Mouse (Mus musculus): ENCODE measurements around the gene Gnpat. TPM values are rescaled to one million over a fixed set of nuclear protein-coding genes. Genes with fewer than 3 reads are reported as not detected.

Gene Gnpat
- polyA plus RNA-seq (2016; fragmentation: Nextera tagmentation; extraction: Ambion mirVana) = 133 and 142 TPM in 2 replicates

DNA sequence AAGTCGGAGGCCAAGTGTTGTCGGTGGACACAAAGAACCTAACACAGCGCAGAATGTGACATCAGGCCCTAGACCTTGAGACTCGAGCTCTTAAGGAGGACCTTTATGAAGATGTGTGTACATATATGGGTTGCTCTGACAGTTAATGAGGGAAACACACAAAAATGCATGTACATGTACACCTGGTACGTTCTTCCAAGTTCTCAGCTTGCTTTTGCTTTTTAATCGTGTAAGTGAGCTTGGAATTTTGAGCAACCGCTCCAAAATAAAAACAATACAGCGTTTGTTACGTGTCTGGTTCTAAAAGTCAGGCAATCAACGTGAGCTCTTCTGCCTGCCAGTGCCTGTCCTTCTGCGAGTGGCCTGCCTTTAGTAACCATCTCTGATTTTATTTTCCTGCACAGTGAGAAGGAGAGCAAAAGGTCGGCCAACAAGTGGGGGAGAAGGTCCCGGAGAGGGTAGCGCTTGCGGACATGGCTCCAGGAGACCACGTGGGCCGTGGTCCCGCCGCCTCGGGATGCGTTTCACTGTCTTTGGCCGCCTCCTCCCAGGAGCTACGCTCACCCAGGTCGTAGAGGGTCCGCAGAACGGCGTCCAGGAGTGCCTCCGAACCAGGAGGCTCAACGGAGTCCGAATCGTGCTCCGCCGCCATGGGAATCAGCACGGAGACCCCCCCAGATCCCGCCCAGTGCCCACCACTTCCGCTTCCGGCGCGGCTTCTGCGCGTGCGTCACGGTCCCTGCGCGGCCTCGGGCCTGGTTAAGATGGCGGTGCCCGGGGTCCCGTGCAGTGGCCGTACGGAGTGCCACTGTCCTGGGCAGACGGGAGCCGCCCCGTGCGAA, at the start of gene Gnpat, which contains the start of gene 2810004N23Rik:
Gene Gnpat, plus strand, starts transcription at position 713 of the 842 bp plus-strand sequence.
Gene 2810004N23Rik, minus strand, starts transcription at position 800 of the 842 bp plus-strand sequence.
- Histone ChIP-seq H3K36me3 (peaks cover 60% of the 10 kb centered on the region), H3K27me3 (ENCODE audit: low read depth, poor library complexity, severe bottlenecking) (no peaks in the 10 kb centered on the region), H3K9me3 (replicated peaks) (no peaks in the 10 kb centered on the region), H3K27ac (peak within 1 kb of the TSS; percentile 99), H3K4me1 (peaks cover 12% of the 10 kb centered on the region), H3K4me3 (peak within 1 kb of the TSS; percentile 97)
- DNase-seq (ENCODE audit: low spot score) = peak; percentile 100
- 2% methylated on average over 55 of the region's 55 CpGs for WGBS

- Histone ChIP-seq H3K4me3 (no peak overlapping the region), H3K27me3 (ENCODE audit: low read depth, poor library complexity, severe bottlenecking) (no peaks in the 10 kb centered on the region), H3K36me3 (no peaks in the 10 kb centered on the region), H3K27ac (no peak overlapping the region), H3K4me1 (no peaks in the 10 kb centered on the region), H3K9me3 (replicated peaks) (no peaks in the 10 kb centered on the region; the same call in 1 of the 2 replicates)
- 91% methylated on average over 4 of the region's 4 CpGs for WGBS
- DNase-seq (ENCODE audit: low spot score) = no peak
Measured at GRCm38 (mm10) chr8:124813326-124813725, 49.5 kb upstream of the Gnpat start.

DNA sequence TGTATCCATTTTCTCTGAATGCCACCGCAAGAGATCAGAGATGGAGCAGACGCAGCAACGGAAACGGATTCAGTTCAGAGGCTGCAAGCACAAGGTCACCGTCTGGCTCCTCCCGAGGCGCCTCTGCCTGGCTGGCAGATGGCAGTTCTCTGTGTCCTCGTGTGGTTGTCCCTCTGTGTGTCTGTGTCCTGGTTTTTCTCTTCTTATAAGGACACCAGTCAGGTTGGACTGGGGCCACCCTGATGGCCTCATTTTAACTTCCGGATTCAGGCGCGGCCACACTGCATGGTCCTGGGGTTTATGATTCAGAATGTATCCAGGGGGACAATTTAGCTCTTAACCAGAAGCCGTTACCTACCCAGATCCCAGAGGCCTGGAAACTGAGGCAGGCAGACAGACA, 47.0 kb upstream of the Gnpat start:
- Histone ChIP-seq H3K27ac (no peak overlapping the region), H3K4me1 (no peaks in the 10 kb centered on the region), H3K36me3 (no peaks in the 10 kb centered on the region), H3K4me3 (no peak overlapping the region), H3K27me3 (ENCODE audit: low read depth, poor library complexity, severe bottlenecking) (no peaks in the 10 kb centered on the region), H3K9me3 (replicated peaks) (no peaks in the 10 kb centered on the region; the same call in 1 of the 2 replicates)
- 92% methylated on average over 12 of the region's 12 CpGs for WGBS
- no peak for DNase-seq (ENCODE audit: low spot score)

GRCm38 (mm10) chr8:124816866-124817265, 46.0 kb upstream of the Gnpat start:
- Histone ChIP-seq H3K9me3 (replicated peaks) (no peaks in the 10 kb centered on the region; the same call in 1 of the 2 replicates), H3K36me3 (no peaks in the 10 kb centered on the region), H3K27ac (no peak overlapping the region), H3K4me1 (no peaks in the 10 kb centered on the region), H3K4me3 (no peak overlapping the region), H3K27me3 (ENCODE audit: low read depth, poor library complexity, severe bottlenecking) (no peaks in the 10 kb centered on the region)
- DNase-seq (ENCODE audit: low spot score) = no peak
- 91% methylated on average over 11 of the region's 11 CpGs for WGBS

- Histone ChIP-seq H3K27ac (no peak overlapping the region), H3K4me1 (no peaks in the 10 kb centered on the region), H3K36me3 (no peaks in the 10 kb centered on the region), H3K4me3 (no peak overlapping the region), H3K27me3 (ENCODE audit: low read depth, poor library complexity, severe bottlenecking) (no peaks in the 10 kb centered on the region), H3K9me3 (replicated peaks) (no peaks in the 10 kb centered on the region; the same call in 1 of the 2 replicates)
- WGBS = 94% methylated on average over 3 of the region's 3 CpGs
- no peak for DNase-seq (ENCODE audit: low spot score)
Measured at GRCm38 (mm10) chr8:124817361-124817760, 45.5 kb upstream of the Gnpat start.

- H3K4me1 ChIP-seq = no peaks in the 10 kb centered on the region
- WGBS = 73% methylated on average over 6 of the region's 6 CpGs
- no peak for DNase-seq (ENCODE audit: low spot score)
- no peak overlapping the region for H3K4me3 ChIP-seq
- no peaks in the 10 kb centered on the region for H3K27me3 ChIP-seq (ENCODE audit: low read depth, poor library complexity, severe bottlenecking)
- no peaks in the 10 kb centered on the region for H3K36me3 ChIP-seq
- H3K9me3 ChIP-seq (replicated peaks) = no peaks in the 10 kb centered on the region; the same call in 1 of the 2 replicates
- no peak overlapping the region for H3K27ac ChIP-seq
Measured at GRCm38 (mm10) chr8:124819612-124820115, 43.2 kb upstream of the Gnpat start.

- no peaks in the 10 kb centered on the region for H3K36me3 ChIP-seq
- no peak overlapping the region for H3K27ac ChIP-seq
- H3K4me1 ChIP-seq = no peaks in the 10 kb centered on the region
- H3K4me3 ChIP-seq = no peak overlapping the region
- DNase-seq (ENCODE audit: low spot score) = no peak
- H3K27me3 ChIP-seq (ENCODE audit: low read depth, poor library complexity, severe bottlenecking) = no peaks in the 10 kb centered on the region
- 63% methylated on average over 11 of the region's 11 CpGs for WGBS
- no peaks in the 10 kb centered on the region; the same call in 1 of the 2 replicates for H3K9me3 ChIP-seq (replicated peaks)
Measured at GRCm38 (mm10) chr8:124820125-124820524, 42.7 kb upstream of the Gnpat start.

- Histone ChIP-seq H3K4me3 (no peak overlapping the region), H3K27ac (no peak overlapping the region), H3K27me3 (ENCODE audit: low read depth, poor library complexity, severe bottlenecking) (peaks cover 16% of the 10 kb centered on the region), H3K9me3 (replicated peaks) (no peaks in the 10 kb centered on the region), H3K4me1 (no peaks in the 10 kb centered on the region; the same call in 1 of the 2 replicates), H3K36me3 (no peaks in the 10 kb centered on the region)
- WGBS = 84% methylated on average over 6 of the region's 6 CpGs
- no peak for DNase-seq (ENCODE audit: low spot score)
Measured at GRCm38 (mm10) chr8:124823497-124823896, 39.3 kb upstream of the Gnpat start.

DNA sequence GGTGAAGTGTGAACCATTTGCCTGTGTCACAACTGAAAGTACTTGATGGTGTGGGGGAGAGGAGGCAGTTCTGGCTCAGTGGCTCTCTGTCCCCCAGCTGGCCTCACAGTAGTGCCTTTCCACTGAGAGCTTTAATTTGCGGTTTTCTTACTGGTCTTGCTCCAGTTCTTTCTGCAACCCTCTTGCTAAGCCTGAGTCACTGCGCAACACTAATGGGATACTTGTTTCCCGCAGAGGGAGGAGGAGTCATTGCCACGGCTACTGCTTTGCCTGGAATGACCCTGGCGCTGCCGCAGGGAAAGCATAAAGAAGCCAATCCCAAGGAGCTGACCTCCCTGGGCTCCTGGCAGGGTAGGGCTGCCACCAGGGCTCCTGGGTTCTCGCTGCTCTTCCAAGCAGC, 36.2 kb upstream of the Gnpat start:
- Histone ChIP-seq H3K4me1 (no peaks in the 10 kb centered on the region; the same call in 1 of the 2 replicates), H3K9me3 (replicated peaks) (no peaks in the 10 kb centered on the region), H3K36me3 (no peaks in the 10 kb centered on the region), H3K4me3 (no peak overlapping the region), H3K27ac (no peak overlapping the region), H3K27me3 (ENCODE audit: low read depth, poor library complexity, severe bottlenecking) (peaks cover 28% of the 10 kb centered on the region)
- no peak for DNase-seq (ENCODE audit: low spot score)
- WGBS = 32% methylated on average over 7 of the region's 7 CpGs

DNA sequence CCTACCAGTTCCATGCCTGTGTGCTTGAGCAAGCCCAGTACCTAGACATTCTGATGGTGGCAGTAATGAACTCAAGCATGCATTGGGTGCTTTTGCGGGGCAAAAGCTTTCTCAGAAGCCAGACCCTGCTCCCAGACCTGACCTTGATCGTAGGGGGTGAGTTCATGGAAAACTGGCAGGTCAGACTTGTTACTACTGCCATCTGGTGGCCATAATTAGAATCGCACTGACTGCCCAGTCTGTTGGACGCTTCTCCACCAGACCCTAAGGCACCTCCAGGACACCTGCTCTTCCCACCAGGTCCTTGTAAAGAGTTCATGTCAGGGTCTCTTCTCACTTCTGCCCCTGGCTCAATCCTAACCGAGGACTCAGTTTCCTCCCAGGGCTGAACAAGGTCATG, 35.4 kb upstream of the Gnpat start:
- DNase-seq (ENCODE audit: low spot score) = peak; percentile 71
- WGBS = 6% methylated on average over 5 of the region's 5 CpGs
- H3K4me1 ChIP-seq = no peaks in the 10 kb centered on the region; the same call in 1 of the 2 replicates
- H3K36me3 ChIP-seq = no peaks in the 10 kb centered on the region
- peaks cover 28% of the 10 kb centered on the region for H3K27me3 ChIP-seq (ENCODE audit: low read depth, poor library complexity, severe bottlenecking)
- no peak overlapping the region for H3K27ac ChIP-seq
- no peaks in the 10 kb centered on the region for H3K9me3 ChIP-seq (replicated peaks)
- no peak overlapping the region for H3K4me3 ChIP-seq

DNA sequence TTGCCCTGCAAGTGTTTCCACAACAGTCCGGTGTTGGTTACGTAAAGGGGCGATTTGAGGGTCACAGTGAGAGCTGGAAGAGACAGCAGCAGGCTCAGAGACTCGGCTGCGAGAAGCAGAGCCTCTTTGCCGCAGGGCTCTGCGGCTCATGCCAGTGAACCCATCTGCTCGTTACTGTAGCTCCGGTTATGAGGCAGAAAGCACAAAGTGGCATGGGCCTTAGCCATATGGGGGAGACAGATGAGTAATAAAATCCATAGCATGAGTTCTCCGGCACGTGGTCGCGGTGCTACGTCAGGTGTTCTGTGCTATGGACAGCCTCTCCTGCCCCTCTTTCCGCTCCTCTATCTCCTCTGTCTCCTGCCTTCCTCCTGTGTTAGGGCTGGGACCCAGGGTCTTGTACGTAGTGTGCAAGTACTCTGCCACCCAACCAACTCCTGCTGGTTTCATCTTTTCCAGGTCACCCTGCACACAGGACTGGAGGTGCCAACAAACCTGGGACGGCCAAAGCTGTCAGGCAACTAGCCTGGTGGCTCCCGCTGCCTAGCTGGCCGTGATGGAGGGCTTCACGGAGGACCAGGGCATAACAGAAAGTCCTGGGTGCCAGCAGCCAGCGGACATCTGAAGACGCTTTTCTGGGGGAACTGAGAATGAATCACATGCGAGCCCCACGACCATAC, 34.1 kb upstream of the Gnpat start:
- Histone ChIP-seq H3K4me1 (peaks cover 2% of the 10 kb centered on the region), H3K27ac (no peak overlapping the region), H3K4me3 (no peak overlapping the region), H3K27me3 (ENCODE audit: low read depth, poor library complexity, severe bottlenecking) (peaks cover 28% of the 10 kb centered on the region), H3K36me3 (no peaks in the 10 kb centered on the region), H3K9me3 (replicated peaks) (no peaks in the 10 kb centered on the region)
- DNase-seq (ENCODE audit: low spot score) = no peak
- 88% methylated on average over 24 of the region's 24 CpGs for WGBS

- peaks cover 28% of the 10 kb centered on the region for H3K27me3 ChIP-seq (ENCODE audit: low read depth, poor library complexity, severe bottlenecking)
- no peak for DNase-seq (ENCODE audit: low spot score)
- no peaks in the 10 kb centered on the region for H3K36me3 ChIP-seq
- WGBS = 84% methylated on average over 13 of the region's 13 CpGs
- no peak overlapping the region for H3K27ac ChIP-seq
- no peak overlapping the region for H3K4me3 ChIP-seq
- peaks cover 14% of the 10 kb centered on the region for H3K4me1 ChIP-seq
- no peaks in the 10 kb centered on the region for H3K9me3 ChIP-seq (replicated peaks)
Measured at GRCm38 (mm10) chr8:124830050-124830449, 32.8 kb upstream of the Gnpat start.

- H3K4me3 ChIP-seq = no peak overlapping the region
- H3K27me3 ChIP-seq (ENCODE audit: low read depth, poor library complexity, severe bottlenecking) = peaks cover 17% of the 10 kb centered on the region
- H3K27ac ChIP-seq = no peak overlapping the region
- H3K9me3 ChIP-seq (replicated peaks) = no peaks in the 10 kb centered on the region
- H3K4me1 ChIP-seq = peaks cover 19% of the 10 kb centered on the region
- no peaks in the 10 kb centered on the region for H3K36me3 ChIP-seq
- 77% methylated on average over 6 of the region's 6 CpGs for WGBS
- no peak for DNase-seq (ENCODE audit: low spot score)
Measured at GRCm38 (mm10) chr8:124831531-124831930, 31.3 kb upstream of the Gnpat start.

Measured in limb, embryonic 10.5 days (tissue).